Mouse (Mus musculus): ENCODE measurements around the gene Unc80. TPM values are rescaled to one million over a fixed set of nuclear protein-coding genes. Genes with fewer than 3 reads are reported as not detected.

Unc80 gene
- polyA plus RNA-seq, 2 experiments from 2014 or later = not detected

DNA sequence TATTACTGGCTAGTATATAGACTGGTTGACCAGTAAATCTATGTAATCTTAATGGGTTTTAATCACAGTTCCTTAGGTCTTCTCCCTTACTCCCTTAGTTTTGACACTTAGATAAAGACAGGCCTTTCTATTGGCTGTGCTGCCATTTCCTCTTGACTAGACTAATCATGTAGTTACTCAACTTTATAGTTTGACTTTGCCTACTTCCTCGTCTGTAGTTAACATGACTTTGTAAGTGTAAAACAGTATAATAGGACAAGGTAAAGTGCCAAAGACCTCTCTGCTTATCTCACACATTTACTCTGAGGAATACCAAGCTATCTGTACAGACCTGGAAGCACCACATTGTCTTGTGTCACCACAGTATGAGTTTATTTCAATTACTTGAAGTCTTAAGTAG is 262.4 kb downstream of the Unc80 start:
- ATAC-seq = no peak

Other genes starting within 250 kb of the Unc80 start
- 10 to 100 TPM; 48.0 to 48.3 TPM for gene Rpe, start 232.5 kb downstream of the Unc80 start, polyA plus RNA-seq (2017; shearing (Covaris generic))